Mouse (Mus musculus): Measurements from ENCODE around the gene Olfr430. TPM values are rescaled to one million over a fixed set of nuclear protein-coding genes. Genes with fewer than 3 reads are reported as not detected.
"Not testable (repeated sequence)": the region's sequence is repeated elsewhere in the genome, so short reads cannot be mapped to it uniquely, and the experiment has no call there.

The Olfr430 gene
- polyA plus RNA-seq (2015; fragmentation: Nextera tagmentation; extraction: Ambion mirVana), result not detected in 2 replicates

GRCm38 (mm10) chr1:174066305-174066704, at the start of gene Olfr430:
Gene Olfr430, plus strand, starts transcription at chr1:174066605.
- ATAC-seq (ENCODE audit: insufficient number of reproducible peaks, low FRiP score, low TSS enrichment, low read depth), result no peak

DNA sequence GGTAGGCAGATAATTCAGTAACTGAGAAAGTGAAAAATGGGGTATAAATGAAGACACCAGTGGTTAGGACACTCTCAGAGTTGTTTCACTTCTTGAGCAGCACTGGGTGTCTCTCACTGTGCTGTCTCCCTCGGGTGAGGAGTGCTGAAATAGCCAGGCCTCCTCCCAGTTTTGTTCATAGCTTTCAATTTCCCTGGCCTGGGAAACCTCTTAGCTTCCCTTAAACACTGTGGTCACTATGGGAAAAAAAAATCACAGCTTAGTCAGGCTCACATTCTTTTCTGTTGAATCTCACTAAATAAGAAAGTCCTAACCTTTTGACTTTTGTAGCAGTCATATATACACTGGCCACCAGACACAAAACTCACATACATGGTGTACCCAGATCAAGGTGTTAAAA, 34.7 kb upstream of the Olfr430 start, which contains the start of gene Ifi205:
TSS of gene Ifi205 (minus strand) at position 113 of the 400 bp plus-strand sequence.
- Histone ChIP-seq H3K36me3 (no peaks in the 10 kb centered on the region), H3K4me2 (no peak within 1 kb of the TSS), H3K4me3 (no peak within 1 kb of the TSS), H3K9ac (no peak within 1 kb of the TSS), H3K4me1 (no peaks in the 10 kb centered on the region), H3K9me3 (no peaks in the 10 kb centered on the region), H3K27ac (no peak within 1 kb of the TSS), H3K27me3 (no peaks in the 10 kb centered on the region)
- no peak for ATAC-seq (ENCODE audit: insufficient number of reproducible peaks, low FRiP score, low TSS enrichment, low read depth)
- 47% methylated on average over 1 of the region's 1 CpGs for WGBS

More at GRCm38 (mm10) chr1:174066305-174066704, at the start of gene Olfr430:
- Histone ChIP-seq H3K4me2 (no peak within 1 kb of the TSS), H3K4me3 (no peak within 1 kb of the TSS), H3K9ac (no peak within 1 kb of the TSS), H3K27ac (no peak within 1 kb of the TSS), H3K36me3 (no peaks in the 10 kb centered on the region), H3K9me3 (no peaks in the 10 kb centered on the region), H3K27me3 (no peaks in the 10 kb centered on the region), H3K4me1 (no peaks in the 10 kb centered on the region)
- WGBS, result 76% methylated on average over 3 of the region's 3 CpGs

DNA sequence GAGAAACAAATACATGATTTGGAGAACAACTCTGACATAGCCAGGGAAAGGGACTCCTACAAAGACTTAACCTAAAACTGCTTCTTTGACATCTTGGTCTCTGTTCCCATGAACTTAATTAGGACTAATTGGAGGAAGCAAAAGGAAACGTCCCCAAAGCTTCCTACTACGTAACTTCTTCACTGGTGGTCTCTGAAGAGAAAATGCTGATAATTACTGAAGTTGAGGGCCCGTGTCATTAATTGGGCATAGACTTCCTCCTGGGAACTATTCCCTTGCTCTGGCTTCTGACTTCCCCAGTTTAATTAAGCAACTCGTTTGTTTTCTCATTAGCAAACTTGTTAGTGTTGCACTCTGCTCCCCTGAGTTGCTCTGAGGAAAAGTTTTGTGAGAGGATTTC, 30.6 kb upstream of the Olfr430 start:
- no peak overlapping the region for H3K27ac ChIP-seq
- H3K4me1 ChIP-seq, result no peaks in the 10 kb centered on the region
- no peaks in the 10 kb centered on the region for H3K36me3 ChIP-seq
- no peak for ATAC-seq (ENCODE audit: insufficient number of reproducible peaks, low FRiP score, low TSS enrichment, low read depth)
- no peaks in the 10 kb centered on the region for H3K27me3 ChIP-seq
- no peak overlapping the region for H3K9ac ChIP-seq
- no peak overlapping the region for H3K4me2 ChIP-seq
- 30% methylated on average over 4 of the region's 4 CpGs for WGBS
- H3K9me3 ChIP-seq, result no peaks in the 10 kb centered on the region
- H3K4me3 ChIP-seq, result no peak overlapping the region

- Histone ChIP-seq H3K27ac (no peak overlapping the region), H3K9me3 (no peaks in the 10 kb centered on the region), H3K4me1 (no peaks in the 10 kb centered on the region), H3K4me2 (no peak overlapping the region), H3K36me3 (no peaks in the 10 kb centered on the region), H3K4me3 (no peak overlapping the region), H3K27me3 (no peaks in the 10 kb centered on the region), H3K9ac (no peak overlapping the region)
- no peak for ATAC-seq (ENCODE audit: insufficient number of reproducible peaks, low FRiP score, low TSS enrichment, low read depth)
- 85% methylated on average over 3 of the region's 3 CpGs for WGBS
These were observed 27.9 kb upstream of the Olfr430 start for GRCm38 (mm10) chr1:174038480-174038879.

- Histone ChIP-seq H3K9ac (no peak within 1 kb of the TSS), H3K36me3 (no peaks in the 10 kb centered on the region), H3K27ac (no peak within 1 kb of the TSS), H3K4me3 (no peak within 1 kb of the TSS), H3K27me3 (no peaks in the 10 kb centered on the region), H3K4me2 (no peak within 1 kb of the TSS), H3K4me1 (no peaks in the 10 kb centered on the region), H3K9me3 (no peaks in the 10 kb centered on the region)
- no peak for ATAC-seq (ENCODE audit: insufficient number of reproducible peaks, low FRiP score, low TSS enrichment, low read depth)
- WGBS, result 63% methylated on average over 7 of the region's 7 CpGs
These were observed 25.8 kb upstream of the Olfr430 start, which contains the start of gene Olfr433 for GRCm38 (mm10) chr1:174040523-174041177. Gene Olfr433, plus strand, starts transcription at chr1:174040705.

- not testable (repeated sequence) for ATAC-seq (ENCODE audit: insufficient number of reproducible peaks, low FRiP score, low TSS enrichment, low read depth); H3K4me2 ChIP-seq; H3K9me3 ChIP-seq; H3K36me3 ChIP-seq; H3K9ac ChIP-seq; H3K4me3 ChIP-seq; H3K27ac ChIP-seq; H3K27me3 ChIP-seq; H3K4me1 ChIP-seq
- WGBS, result 88% methylated on average over 12 of the region's 12 CpGs
These were observed 24.1 kb upstream of the Olfr430 start for GRCm38 (mm10) chr1:174042091-174042884.

DNA sequence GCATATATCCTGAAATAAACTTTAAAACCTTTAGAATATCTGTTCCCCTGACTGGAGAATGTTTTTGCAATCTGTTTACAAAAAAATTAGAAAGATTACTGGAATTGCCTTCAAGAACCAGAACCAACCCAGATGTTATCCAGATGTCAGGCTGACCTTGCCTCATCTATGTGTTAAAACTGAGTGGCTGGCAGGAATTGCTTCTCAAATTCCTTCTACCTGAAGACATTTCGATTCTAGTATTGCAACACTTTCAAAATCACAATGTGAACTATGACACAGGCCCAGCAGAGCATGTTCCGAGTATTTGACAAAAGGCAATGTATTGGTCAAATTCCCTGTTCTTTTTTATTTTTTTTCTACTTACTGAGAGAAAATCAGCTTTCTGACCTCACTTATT, 22.0 kb upstream of the Olfr430 start:
- Histone ChIP-seq H3K4me1 (no peaks in the 10 kb centered on the region), H3K4me3 (no peak overlapping the region), H3K9me3 (no peaks in the 10 kb centered on the region), H3K4me2 (no peak overlapping the region), H3K27ac (no peak overlapping the region), H3K27me3 (no peaks in the 10 kb centered on the region), H3K36me3 (no peaks in the 10 kb centered on the region), H3K9ac (no peak overlapping the region)
- WGBS, result 56% methylated on average over 2 of the region's 2 CpGs
- ATAC-seq (ENCODE audit: insufficient number of reproducible peaks, low FRiP score, low TSS enrichment, low read depth), result no peak

DNA sequence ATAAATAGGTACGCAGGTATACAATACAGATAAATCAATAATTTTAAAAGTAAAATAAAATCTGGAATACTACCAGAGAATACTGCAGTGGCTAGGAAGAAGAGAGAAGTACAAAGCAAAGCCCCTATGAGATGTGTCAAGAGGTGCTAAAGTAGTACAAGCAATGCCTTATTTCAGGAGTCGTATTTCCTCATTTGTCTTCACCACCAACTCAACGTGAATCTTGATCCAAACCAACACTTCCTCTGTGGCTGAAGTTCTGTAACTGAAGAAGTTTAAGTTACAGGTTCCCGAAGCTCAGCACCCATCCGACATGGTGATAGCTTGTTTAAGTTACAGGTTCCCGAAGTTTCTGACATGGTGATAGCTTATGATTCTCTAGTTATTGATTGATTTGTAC, 18.2 kb upstream of the Olfr430 start:
- not testable (repeated sequence) for H3K36me3 ChIP-seq; H3K4me2 ChIP-seq; H3K27me3 ChIP-seq; H3K27ac ChIP-seq; H3K4me1 ChIP-seq; H3K4me3 ChIP-seq; ATAC-seq (ENCODE audit: insufficient number of reproducible peaks, low FRiP score, low TSS enrichment, low read depth); H3K9me3 ChIP-seq; H3K9ac ChIP-seq
- 78% methylated on average over 6 of the region's 6 CpGs for WGBS

- Histone ChIP-seq H3K4me3 (no peak within 1 kb of the TSS), H3K9me3 (no peaks in the 10 kb centered on the region), H3K4me1 (no peaks in the 10 kb centered on the region), H3K36me3 (no peaks in the 10 kb centered on the region), H3K9ac (no peak within 1 kb of the TSS), H3K4me2 (no peak within 1 kb of the TSS), H3K27ac (no peak within 1 kb of the TSS), H3K27me3 (no peaks in the 10 kb centered on the region)
- WGBS, result 60% methylated on average over 2 of the region's 2 CpGs
- no peak for ATAC-seq (ENCODE audit: insufficient number of reproducible peaks, low FRiP score, low TSS enrichment, low read depth)
These were observed 17.5 kb upstream of the Olfr430 start, which contains the start of gene Olfr432 for GRCm38 (mm10) chr1:174048893-174049292. Gene Olfr432, plus strand, starts transcription at chr1:174049205.

DNA sequence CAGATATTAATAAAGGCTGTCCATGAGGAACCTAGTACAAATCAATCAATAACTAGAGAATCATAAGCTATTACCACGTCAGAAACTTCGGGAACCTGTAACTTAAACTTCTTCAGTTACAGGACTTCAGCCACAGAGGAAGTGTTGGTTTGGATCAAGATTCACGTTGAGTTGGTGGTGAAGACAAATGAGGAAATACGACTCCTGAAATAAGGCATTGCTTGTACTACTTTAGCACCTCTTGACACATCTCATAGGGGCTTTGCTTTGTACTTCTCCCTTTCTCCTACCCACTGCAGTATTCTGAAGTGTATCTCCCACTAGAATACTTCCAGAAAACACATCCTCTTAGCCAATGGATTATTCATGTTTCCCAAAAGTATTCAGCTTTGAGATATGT, 17.0 kb upstream of the Olfr430 start:
- not testable (repeated sequence) for H3K9me3 ChIP-seq; H3K36me3 ChIP-seq; ATAC-seq (ENCODE audit: insufficient number of reproducible peaks, low FRiP score, low TSS enrichment, low read depth); H3K4me3 ChIP-seq; H3K27me3 ChIP-seq; H3K27ac ChIP-seq; H3K4me1 ChIP-seq; H3K4me2 ChIP-seq; H3K9ac ChIP-seq
- WGBS, result 59% methylated on average over 4 of the region's 4 CpGs

GRCm38 (mm10) chr1:174050532-174050931, 15.9 kb upstream of the Olfr430 start:
- H3K9me3 ChIP-seq, result no peaks in the 10 kb centered on the region
- ATAC-seq (ENCODE audit: insufficient number of reproducible peaks, low FRiP score, low TSS enrichment, low read depth), result no peak
- H3K27me3 ChIP-seq, result no peaks in the 10 kb centered on the region
- H3K36me3 ChIP-seq, result no peaks in the 10 kb centered on the region
- no peak overlapping the region for H3K4me3 ChIP-seq
- H3K27ac ChIP-seq, result no peak overlapping the region
- no peaks in the 10 kb centered on the region for H3K4me1 ChIP-seq
- WGBS, result 87% methylated on average over 4 of the region's 4 CpGs
- no peak overlapping the region for H3K9ac ChIP-seq
- no peak overlapping the region for H3K4me2 ChIP-seq

DNA sequence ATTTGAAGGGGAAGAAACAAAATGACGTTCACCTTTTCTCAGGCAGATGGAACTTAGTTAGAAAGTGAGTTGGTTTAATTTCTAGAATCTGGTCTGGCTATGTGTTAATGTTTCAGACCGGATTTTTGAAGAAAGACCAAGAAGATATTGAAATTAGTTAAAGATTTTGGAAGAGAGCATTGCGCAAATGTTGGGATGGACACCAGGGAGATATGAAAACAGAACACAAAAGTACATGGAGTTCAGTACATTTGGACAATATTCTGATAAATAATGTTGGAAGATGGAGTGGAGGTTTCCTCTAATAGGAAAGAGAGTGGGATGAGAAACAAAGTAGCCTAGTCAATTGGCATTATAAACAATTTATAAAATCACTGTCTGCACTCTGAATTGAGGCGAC, 14.9 kb upstream of the Olfr430 start:
- H3K27me3 ChIP-seq, result no peaks in the 10 kb centered on the region
- H3K4me3 ChIP-seq, result no peak overlapping the region
- no peaks in the 10 kb centered on the region for H3K9me3 ChIP-seq
- no peaks in the 10 kb centered on the region for H3K4me1 ChIP-seq
- no peak overlapping the region for H3K9ac ChIP-seq
- H3K4me2 ChIP-seq, result no peak overlapping the region
- ATAC-seq (ENCODE audit: insufficient number of reproducible peaks, low FRiP score, low TSS enrichment, low read depth), result no peak
- H3K36me3 ChIP-seq, result no peaks in the 10 kb centered on the region
- no peak overlapping the region for H3K27ac ChIP-seq
- 85% methylated on average over 4 of the region's 4 CpGs for whole genome bisulfite sequencing
